Mouse (Mus musculus): ENCODE measurements around the gene Zswim7.

The Zswim7 gene

DNA sequence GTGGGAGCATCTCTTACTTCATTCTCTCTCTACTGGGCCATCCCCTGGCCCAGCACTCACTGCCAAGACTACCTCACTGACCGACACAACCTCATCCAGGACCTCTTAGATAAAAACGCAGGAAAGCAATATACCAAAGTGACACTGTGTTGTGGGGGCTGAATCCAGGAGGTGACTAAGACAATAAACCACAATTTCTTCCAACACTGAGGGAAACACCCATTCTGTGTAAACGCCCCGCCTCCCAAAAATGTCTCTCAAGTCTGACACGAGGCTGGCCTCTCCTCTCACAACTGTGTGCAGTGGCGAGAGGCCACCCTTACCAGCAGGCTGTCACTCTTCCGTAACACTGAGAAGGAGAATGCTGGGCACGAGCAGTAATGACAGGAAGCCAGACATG is 12.8 kb downstream of the Zswim7 start:
- no peak overlapping the region for H3K4me3 ChIP-seq (replicated peaks; ENCODE audit: low read length)
- peaks cover 71% of the 10 kb centered on the region for H3K36me3 ChIP-seq (ENCODE audit: insufficient read depth, low read length)
- no peaks in the 10 kb centered on the region for H3K9me3 ChIP-seq (ENCODE audit: low read length)
- H3K27me3 ChIP-seq (ENCODE audit: insufficient read depth, low read length): no peaks in the 10 kb centered on the region
- no peak for TF ChIP-seq CTCF (conservative IDR thresholded peaks at IDR 0.05; ENCODE audit: low read length)
- no peak for TF ChIP-seq POU5F1 (IDR thresholded peaks at IDR 0.05; ENCODE audit: borderline replicate concordance, low read length)
- TF ChIP-seq NANOG (IDR thresholded peaks at IDR 0.05; ENCODE audit: borderline replicate concordance, low read length): no peak
- peaks cover 37% of the 10 kb centered on the region for H3K4me1 ChIP-seq (replicated peaks; ENCODE audit: low read depth, low read length)

DNA sequence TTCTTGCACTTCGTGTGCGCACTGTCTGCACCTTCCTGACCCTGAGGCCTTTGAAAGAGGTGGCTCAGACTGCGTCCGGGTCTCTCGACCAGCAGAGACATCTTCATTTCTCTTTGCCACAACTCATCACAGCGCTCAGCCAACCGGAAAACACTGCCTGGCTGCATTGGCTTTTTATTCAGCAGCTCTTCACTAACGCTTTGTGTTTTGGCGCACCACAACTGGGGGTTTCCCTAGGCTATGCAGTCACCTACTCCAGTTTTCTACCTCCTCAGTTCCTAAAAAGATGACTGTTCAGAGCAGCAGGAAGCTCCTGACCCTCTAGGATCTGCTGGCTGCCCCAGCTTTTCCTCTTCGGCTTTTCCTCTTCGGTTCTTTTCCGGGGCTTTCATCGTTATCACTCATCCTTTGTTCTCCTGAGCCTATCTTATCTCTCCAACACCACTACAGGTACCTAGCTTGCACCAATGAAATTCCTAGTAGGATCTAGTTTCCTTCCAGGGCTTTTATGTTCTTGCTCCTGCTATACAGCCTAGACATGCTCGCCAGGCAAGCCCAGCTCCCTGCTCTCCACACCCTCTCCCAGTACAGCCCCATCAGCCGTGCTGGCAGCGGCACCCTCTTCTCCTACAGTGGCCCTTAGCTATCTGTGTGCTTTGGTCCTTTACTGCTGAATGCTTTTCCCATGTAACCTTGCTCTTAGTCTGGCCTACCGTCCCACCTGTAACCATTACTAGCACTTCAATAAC is 14.5 kb downstream of the Zswim7 start:
- H3K9me3 ChIP-seq (ENCODE audit: low read length): no peaks in the 10 kb centered on the region
- peaks cover 61% of the 10 kb centered on the region for H3K36me3 ChIP-seq (ENCODE audit: insufficient read depth, low read length)
- no peaks in the 10 kb centered on the region for H3K27me3 ChIP-seq (ENCODE audit: insufficient read depth, low read length)
- no peak for TF ChIP-seq NANOG (IDR thresholded peaks at IDR 0.05; ENCODE audit: borderline replicate concordance, low read length)
- no peak for TF ChIP-seq CTCF (conservative IDR thresholded peaks at IDR 0.05; ENCODE audit: low read length)
- TF ChIP-seq POU5F1 (IDR thresholded peaks at IDR 0.05; ENCODE audit: borderline replicate concordance, low read length): no peak
- peaks cover 37% of the 10 kb centered on the region for H3K4me1 ChIP-seq (replicated peaks; ENCODE audit: low read depth, low read length)
- H3K4me3 ChIP-seq (replicated peaks; ENCODE audit: low read length): no peak overlapping the region

- Histone ChIP-seq H3K27me3 (ENCODE audit: insufficient read depth, low read length) (no peaks in the 10 kb centered on the region), H3K4me1 (replicated peaks; ENCODE audit: low read depth, low read length) (peaks cover 43% of the 10 kb centered on the region), H3K36me3 (ENCODE audit: insufficient read depth, low read length) (peaks cover 55% of the 10 kb centered on the region), H3K4me3 (replicated peaks; ENCODE audit: low read length) (no peak overlapping the region), H3K9me3 (ENCODE audit: low read length) (no peaks in the 10 kb centered on the region)
- no peak for TF ChIP-seq CTCF (conservative IDR thresholded peaks at IDR 0.05; ENCODE audit: low read length)
- no peak for TF ChIP-seq NANOG (IDR thresholded peaks at IDR 0.05; ENCODE audit: borderline replicate concordance, low read length)
- no peak for TF ChIP-seq POU5F1 (IDR thresholded peaks at IDR 0.05; ENCODE audit: borderline replicate concordance, low read length)
These were observed 15.5 kb downstream of the Zswim7 start for GRCm38 (mm10) chr11:62265642-62266041.

DNA sequence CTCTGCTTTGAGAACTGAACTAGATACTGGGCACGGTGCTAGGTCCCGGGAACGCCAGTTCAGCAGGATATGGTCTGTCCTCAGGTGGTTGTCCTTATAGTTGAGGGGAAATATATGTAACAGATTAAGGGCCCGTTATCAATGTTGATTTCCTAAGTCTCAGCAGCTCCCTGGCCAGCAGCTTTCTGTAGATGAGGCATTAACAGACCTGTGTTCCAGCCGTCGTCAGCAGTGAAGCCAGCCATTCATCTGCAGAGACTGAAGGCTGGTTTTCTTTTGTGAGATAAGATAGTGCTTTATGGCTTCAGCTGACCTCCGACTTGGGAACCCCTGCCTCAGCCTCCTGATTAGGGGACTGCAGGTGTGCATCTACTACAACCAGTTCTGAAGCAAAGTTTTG is 17.2 kb downstream of the Zswim7 start:
- Histone ChIP-seq H3K4me1 (replicated peaks; ENCODE audit: low read depth, low read length) (peaks cover 36% of the 10 kb centered on the region), H3K4me3 (replicated peaks; ENCODE audit: low read length) (no peak overlapping the region), H3K27me3 (ENCODE audit: insufficient read depth, low read length) (no peaks in the 10 kb centered on the region), H3K9me3 (ENCODE audit: low read length) (no peaks in the 10 kb centered on the region), H3K36me3 (ENCODE audit: insufficient read depth, low read length) (peaks cover 44% of the 10 kb centered on the region)
- no peak for TF ChIP-seq CTCF (conservative IDR thresholded peaks at IDR 0.05; ENCODE audit: low read length)

DNA sequence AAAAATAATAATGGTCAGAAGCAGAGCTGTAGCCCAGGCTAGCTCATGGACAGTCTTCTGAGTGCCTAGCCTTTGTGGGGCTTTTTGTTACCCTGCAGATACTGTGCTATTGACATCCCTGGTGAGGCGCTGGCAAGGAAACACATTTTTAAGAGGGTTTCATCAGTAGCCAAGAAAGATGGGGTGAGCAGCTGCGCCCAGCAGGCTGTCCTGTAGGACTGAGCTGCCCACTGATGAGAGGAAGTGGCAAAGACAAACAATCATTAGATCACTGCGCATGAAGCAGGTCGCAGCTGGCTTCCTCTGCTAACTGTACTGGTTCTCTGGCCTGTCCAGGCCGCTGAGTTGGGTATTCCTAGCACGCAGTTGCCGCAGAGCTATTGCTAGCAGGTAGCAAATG is 17.6 kb downstream of the Zswim7 start:
- peaks cover 40% of the 10 kb centered on the region for H3K36me3 ChIP-seq (ENCODE audit: insufficient read depth, low read length)
- H3K4me1 ChIP-seq (replicated peaks; ENCODE audit: low read depth, low read length): peaks cover 34% of the 10 kb centered on the region
- H3K9me3 ChIP-seq (ENCODE audit: low read length): no peaks in the 10 kb centered on the region
- no peaks in the 10 kb centered on the region for H3K27me3 ChIP-seq (ENCODE audit: insufficient read depth, low read length)
- H3K4me3 ChIP-seq (replicated peaks; ENCODE audit: low read length): no peak overlapping the region
- TF ChIP-seq CTCF (conservative IDR thresholded peaks at IDR 0.05; ENCODE audit: low read length) (no peak), NANOG (IDR thresholded peaks at IDR 0.05; ENCODE audit: borderline replicate concordance, low read length) (no peak), POU5F1 (IDR thresholded peaks at IDR 0.05; ENCODE audit: borderline replicate concordance, low read length) (no peak)

- Histone ChIP-seq H3K4me3 (replicated peaks; ENCODE audit: low read length) (no peak overlapping the region), H3K9me3 (ENCODE audit: low read length) (no peaks in the 10 kb centered on the region), H3K4me1 (replicated peaks; ENCODE audit: low read depth, low read length) (peaks cover 24% of the 10 kb centered on the region), H3K36me3 (ENCODE audit: insufficient read depth, low read length) (no peaks in the 10 kb centered on the region), H3K27me3 (ENCODE audit: insufficient read depth, low read length) (no peaks in the 10 kb centered on the region)
- TF ChIP-seq CTCF (conservative IDR thresholded peaks at IDR 0.05; ENCODE audit: low read length) (no peak), POU5F1 (IDR thresholded peaks at IDR 0.05; ENCODE audit: borderline replicate concordance, low read length) (no peak), NANOG (IDR thresholded peaks at IDR 0.05; ENCODE audit: borderline replicate concordance, low read length) (no peak)
These were observed 22.0 kb downstream of the Zswim7 start for GRCm38 (mm10) chr11:62259214-62259613.

DNA sequence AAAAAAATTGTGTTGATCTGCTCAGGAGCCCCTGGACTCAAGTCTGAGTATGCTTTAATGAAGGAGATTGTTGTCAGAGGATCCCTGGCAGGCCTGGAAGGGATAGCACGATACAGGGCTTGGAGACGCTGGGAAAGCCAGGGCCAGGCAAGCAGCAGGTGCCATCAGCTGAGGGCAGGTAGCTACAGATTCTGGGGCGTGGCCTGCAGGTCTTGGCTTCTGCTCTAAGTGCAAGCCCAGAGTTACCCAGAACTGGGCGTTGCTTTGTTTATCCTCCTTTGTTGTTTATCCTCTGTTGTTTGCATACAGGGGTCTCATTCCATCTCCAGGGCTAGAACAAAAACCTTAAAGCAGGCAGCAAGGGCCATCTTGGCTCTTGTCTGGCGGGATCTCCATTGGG is 27.8 kb downstream of the Zswim7 start:
- Histone ChIP-seq H3K9me3 (ENCODE audit: low read length) (no peaks in the 10 kb centered on the region), H3K4me1 (replicated peaks; ENCODE audit: low read depth, low read length) (peaks cover 46% of the 10 kb centered on the region), H3K27me3 (ENCODE audit: insufficient read depth, low read length) (peaks cover 40% of the 10 kb centered on the region), H3K4me3 (replicated peaks; ENCODE audit: low read length) (no peak overlapping the region), H3K36me3 (ENCODE audit: insufficient read depth, low read length) (no peaks in the 10 kb centered on the region)
- no peak for TF ChIP-seq CTCF (conservative IDR thresholded peaks at IDR 0.05; ENCODE audit: low read length)
- TF ChIP-seq NANOG (IDR thresholded peaks at IDR 0.05; ENCODE audit: borderline replicate concordance, low read length): no peak
- no peak for TF ChIP-seq POU5F1 (IDR thresholded peaks at IDR 0.05; ENCODE audit: borderline replicate concordance, low read length)

- Histone ChIP-seq H3K9me3 (ENCODE audit: low read length) (peaks cover 3% of the 10 kb centered on the region; the same call in 1 of the 2 replicates), H3K4me3 (replicated peaks; ENCODE audit: low read length) (peak overlapping the region; percentile 7; the same call in 1 of the 2 replicates), H3K27me3 (ENCODE audit: insufficient read depth, low read length) (peaks cover 54% of the 10 kb centered on the region), H3K36me3 (ENCODE audit: insufficient read depth, low read length) (no peaks in the 10 kb centered on the region), H3K4me1 (replicated peaks; ENCODE audit: low read depth, low read length) (peaks cover 53% of the 10 kb centered on the region)
- TF ChIP-seq CTCF (conservative IDR thresholded peaks at IDR 0.05; ENCODE audit: low read length): no peak
These were observed 30.1 kb downstream of the Zswim7 start for GRCm38 (mm10) chr11:62251047-62251446.
